Mouse (Mus musculus): Measurements from ENCODE around the gene Sparc.

Gene Sparc

GRCm38 (mm10) chr11:55365242-55365641 lies 57.7 kb downstream of the Sparc start:
- no peak for DNase-seq (ENCODE audit: low spot score)

- no peak for DNase-seq (ENCODE audit: low spot score)
Measured at GRCm38 (mm10) chr11:55364662-55365061, 58.3 kb downstream of the Sparc start.

- no peak for DNase-seq (ENCODE audit: low spot score)
Measured at GRCm38 (mm10) chr11:55358094-55358783, 64.7 kb downstream of the Sparc start.

- no peak for DNase-seq (ENCODE audit: low spot score)
Measured at GRCm38 (mm10) chr11:55356846-55357245, 66.1 kb downstream of the Sparc start.

Measured in testis, postnatal 14 days (tissue).